Comparison of ENCODE assay signal across 8 mouse cellular contexts in the genomic region with DNA sequence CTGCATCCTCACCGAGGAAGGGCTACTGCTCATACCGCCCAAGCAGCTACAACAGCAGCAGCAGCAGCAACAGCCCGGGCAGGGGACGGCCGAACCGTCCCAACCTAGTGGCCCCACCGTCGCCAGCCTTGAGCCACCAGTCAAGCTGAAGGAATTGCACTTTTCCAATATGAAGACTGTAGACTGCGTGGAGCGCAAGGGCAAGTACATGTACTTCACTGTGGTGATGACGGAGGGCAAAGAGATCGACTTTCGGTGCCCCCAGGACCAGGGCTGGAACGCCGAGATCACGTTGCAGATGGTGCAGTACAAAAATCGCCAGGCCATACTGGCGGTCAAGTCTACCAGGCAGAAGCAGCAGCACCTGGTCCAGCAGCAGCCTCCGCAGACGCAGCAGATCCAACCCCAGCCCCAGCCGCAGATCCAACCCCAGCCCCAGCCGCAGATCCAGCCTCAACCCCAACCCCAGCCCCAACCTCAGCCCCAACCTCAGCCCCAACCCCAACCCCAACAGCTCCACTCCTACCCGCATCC. TPM values are rescaled to one million over a fixed set of nuclear protein-coding genes. Genes with fewer than 3 reads are reported as not detected.
DNase-seq lines count a peak whose midpoint lies in the region; ATAC-seq and TF ChIP-seq lines count a peak whose summit lies in the region.

No protein-coding gene starts in this region.

- H3K9ac ChIP-seq in forebrain, embryonic 16.5 days (replicated peaks; ENCODE audit: low read depth, low read length): peak overlapping the region; percentile 89
- peak overlapping the region; percentile 80 for H3K9ac ChIP-seq in intestine, postnatal 0 days (ENCODE audit: low read depth, low read length)

- DNase-seq in cerebellum, adult 9-10 months: peak; percentile 43
- DNase-seq in cerebellum, adult 11 months: no peak
- no peak for DNase-seq in spleen, adult 2 months (ENCODE audit: low read depth in 1 of 2, low spot score in 2 of 2)
- no peak for DNase-seq in spleen, postnatal 4 days (ENCODE audit: low spot score in 2 of 2)
- DNase-seq in mesoderm, embryonic 11.5 days (ENCODE audit: low read depth, low spot score): peak; percentile 54
- no peak for DNase-seq in spleen, postnatal 10 days (ENCODE audit: low spot score in 2 of 2)

- peak overlapping the region; percentile 82 for H3K4me3 ChIP-seq in spleen, adult 2 months (ENCODE audit: extremely low read depth, insufficient read depth, insufficient read length)
- H3K4me3 ChIP-seq in forebrain, embryonic 16.5 days (replicated peaks; ENCODE audit: low read length): peak overlapping the region; percentile 85
- peak overlapping the region; percentile 83 for H3K4me3 ChIP-seq in intestine, postnatal 0 days (ENCODE audit: low read depth, low read length)

- no peaks in the 10 kb centered on the region for H3K9me3 ChIP-seq in forebrain, embryonic 16.5 days (ENCODE audit: control insufficient read depth, low read length)
- no peaks in the 10 kb centered on the region for H3K9me3 ChIP-seq in intestine, postnatal 0 days (ENCODE audit: control insufficient read depth)

- no peak for TF ChIP-seq POLR2A in spleen, adult 2 months (IDR thresholded peaks at IDR 0.05; ENCODE audit: low read depth, low read length)

- H3K27me3 ChIP-seq in spleen, adult 2 months (ENCODE audit: control insufficient read depth, insufficient read depth, low read length): no peaks in the 10 kb centered on the region
- H3K27me3 ChIP-seq in forebrain, embryonic 16.5 days (replicated peaks; ENCODE audit: control insufficient read depth, insufficient read depth, low read length): no peaks in the 10 kb centered on the region
- no peaks in the 10 kb centered on the region for H3K27me3 ChIP-seq in intestine, postnatal 0 days (replicated peaks; ENCODE audit: control insufficient read depth, insufficient read depth, low read length)

- H3K4me2 ChIP-seq in forebrain, embryonic 16.5 days (ENCODE audit: low read length): peak overlapping the region; percentile 96
- peak overlapping the region; percentile 81 for H3K4me2 ChIP-seq in intestine, postnatal 0 days (replicated peaks; ENCODE audit: low read depth)

- no peaks in the 10 kb centered on the region for H3K36me3 ChIP-seq in spleen, adult 2 months (ENCODE audit: control insufficient read depth, insufficient read depth, low read length)
- H3K36me3 ChIP-seq in forebrain, embryonic 16.5 days (ENCODE audit: control insufficient read depth, insufficient read depth): no peaks in the 10 kb centered on the region
- no peaks in the 10 kb centered on the region for H3K36me3 ChIP-seq in intestine, postnatal 0 days (ENCODE audit: control insufficient read depth, insufficient read depth)

- WGBS in spleen, adult 2 months: under 1% methylated on average over 19 of the region's 23 CpGs
- 0% methylated on average over 23 of the region's 23 CpGs for WGBS in forebrain, embryonic 16.5 days
- WGBS in intestine, postnatal 0 days: under 1% methylated on average over 23 of the region's 23 CpGs

- H3K27ac ChIP-seq in spleen, adult 2 months (ENCODE audit: insufficient read depth, low read length): peak overlapping the region; percentile 91
- peak overlapping the region; percentile 92 for H3K27ac ChIP-seq in forebrain, embryonic 16.5 days (ENCODE audit: low read length)
- peak overlapping the region; percentile 87 for H3K27ac ChIP-seq in intestine, postnatal 0 days (ENCODE audit: low read depth, low read length)

- TF ChIP-seq CTCF in spleen, adult 2 months (IDR thresholded peaks at IDR 0.05; ENCODE audit: extremely low read depth, insufficient read depth, insufficient read length, insufficient replicate concordance): no peak
- TF ChIP-seq CTCF in intestine, postnatal 0 days (IDR thresholded peaks at IDR 0.05; ENCODE audit: low read depth): no peak

- peaks cover 8% of the 10 kb centered on the region; the same call in 1 of the 2 replicates for H3K4me1 ChIP-seq in spleen, adult 2 months (ENCODE audit: control insufficient read depth, insufficient read depth, insufficient read length)
- peaks cover 28% of the 10 kb centered on the region for H3K4me1 ChIP-seq in forebrain, embryonic 16.5 days (replicated peaks; ENCODE audit: control insufficient read depth, insufficient read depth, low read length)
- no peaks in the 10 kb centered on the region; the same call in 1 of the 2 replicates for H3K4me1 ChIP-seq in intestine, postnatal 0 days (replicated peaks; ENCODE audit: control insufficient read depth, insufficient read depth, low read length)

- no peak for ATAC-seq in forebrain, embryonic 16.5 days
- peak; percentile 4; the same call in 1 of the 2 replicates for ATAC-seq in intestine, postnatal 0 days

RNA-seq across cellular contexts. Expression of gene Phlda1, which starts 0.9 kb away (rescaled TPM):
- 5.0 and 6.0 TPM in 2 replicates for polyA plus RNA-seq in spleen, adult 2 months (2012; rRNA removed)
- 24.4 and 25.3 TPM in 2 replicates for polyA plus RNA-seq in forebrain, embryonic 16.5 days (2015; fragmentation: Nextera tagmentation; extraction: Ambion mirVana)
- polyA plus RNA-seq in intestine, postnatal 0 days (2015; fragmentation: Nextera tagmentation; extraction: Ambion mirVana): 21.0 and 21.4 TPM in 2 replicates

RNA-seq across cellular contexts. Expression of gene Nap1l1, which starts 34.0 kb away (rescaled TPM):
- polyA plus RNA-seq in spleen, adult 2 months (2012; rRNA removed): 10.4 and 12.7 TPM in 2 replicates
- polyA plus RNA-seq in forebrain, embryonic 16.5 days (2015; fragmentation: Nextera tagmentation; extraction: Ambion mirVana): 199 and 215 TPM in 2 replicates
- polyA plus RNA-seq in intestine, postnatal 0 days (2015; fragmentation: Nextera tagmentation; extraction: Ambion mirVana): 62.1 and 64.2 TPM in 2 replicates

Comparison
In these comparisons a context has a peak if more than half of its experiments do, and no peak if none do; other contexts are left out.
1. DNase-seq: peak in cerebellum, adult 9-10 months (single experiment) and mesoderm, embryonic 11.5 days (single experiment); none in cerebellum, adult 11 months (single experiment), spleen, adult 2 months (0 of 2), spleen, postnatal 4 days (0 of 2) and spleen, postnatal 10 days (0 of 2).
2. Peak in every context shown above with its lines, with median percentiles within 50 percentile points of each other: H3K27ac ChIP-seq and H3K4me3 ChIP-seq.